Mouse (Mus musculus): ENCODE data around the gene Plpp3. TPM values are rescaled to one million over a fixed set of nuclear protein-coding genes. Genes with fewer than 3 reads are reported as not detected.

Plpp3 gene
- polyA plus RNA-seq, 1 experiment, result 23.3 TPM

GRCm38 (mm10) chr4:105255185-105255584 lies 98.0 kb downstream of the Plpp3 start:
- H3K4me1 ChIP-seq (replicated peaks; ENCODE audit: control insufficient read depth, insufficient read depth, low read length), result no peaks in the 10 kb centered on the region; the same call in 1 of the 2 replicates
- DNase-seq, result no peak
- TF ChIP-seq POLR2A (IDR thresholded peaks at IDR 0.05; ENCODE audit: control insufficient read depth, extremely low read depth, insufficient read depth, low read length, poor library complexity), result no peak
- TF ChIP-seq CTCF (IDR thresholded peaks at IDR 0.05; ENCODE audit: borderline replicate concordance, control insufficient read depth, extremely low read depth, insufficient read depth, low read length, poor library complexity), result no peak
- no peaks in the 10 kb centered on the region for H3K36me3 ChIP-seq (ENCODE audit: control insufficient read depth, insufficient read depth, low read length)
- 87% methylated on average over 3 of the region's 3 CpGs for WGBS
- H3K27me3 ChIP-seq (ENCODE audit: control insufficient read depth, insufficient read depth, low read length), result no peaks in the 10 kb centered on the region
- H3K4me3 ChIP-seq (ENCODE audit: control insufficient read depth, insufficient read depth, low read length), result no peak overlapping the region
- no peak overlapping the region for H3K27ac ChIP-seq (ENCODE audit: control insufficient read depth, insufficient read depth, low read length)

GRCm38 (mm10) chr4:105257667-105258560 lies 100.8 kb downstream of the Plpp3 start:
- Histone ChIP-seq H3K27ac (ENCODE audit: control insufficient read depth, insufficient read depth, low read length) (no peak overlapping the region), H3K4me3 (ENCODE audit: control insufficient read depth, insufficient read depth, low read length) (no peak overlapping the region), H3K36me3 (ENCODE audit: control insufficient read depth, insufficient read depth, low read length) (no peaks in the 10 kb centered on the region), H3K27me3 (ENCODE audit: control insufficient read depth, insufficient read depth, low read length) (no peaks in the 10 kb centered on the region), H3K4me1 (replicated peaks; ENCODE audit: control insufficient read depth, insufficient read depth, low read length) (no peaks in the 10 kb centered on the region; the same call in 1 of the 2 replicates)
- TF ChIP-seq POLR2A (IDR thresholded peaks at IDR 0.05; ENCODE audit: control insufficient read depth, extremely low read depth, insufficient read depth, low read length, poor library complexity), result no peak
- no peak for TF ChIP-seq CTCF (IDR thresholded peaks at IDR 0.05; ENCODE audit: borderline replicate concordance, control insufficient read depth, extremely low read depth, insufficient read depth, low read length, poor library complexity)
- no peak for DNase-seq
- WGBS, result 86% methylated on average over 11 of the region's 11 CpGs

GRCm38 (mm10) chr4:105260385-105260784 lies 103.2 kb downstream of the Plpp3 start:
- TF ChIP-seq POLR2A (IDR thresholded peaks at IDR 0.05; ENCODE audit: control insufficient read depth, extremely low read depth, insufficient read depth, low read length, poor library complexity), result no peak
- TF ChIP-seq CTCF (IDR thresholded peaks at IDR 0.05; ENCODE audit: borderline replicate concordance, control insufficient read depth, extremely low read depth, insufficient read depth, low read length, poor library complexity), result no peak
- WGBS, result 96% methylated on average over 2 of the region's 2 CpGs
- Histone ChIP-seq H3K27ac (ENCODE audit: control insufficient read depth, insufficient read depth, low read length) (no peak overlapping the region), H3K4me1 (replicated peaks; ENCODE audit: control insufficient read depth, insufficient read depth, low read length) (no peaks in the 10 kb centered on the region), H3K36me3 (ENCODE audit: control insufficient read depth, insufficient read depth, low read length) (no peaks in the 10 kb centered on the region), H3K27me3 (ENCODE audit: control insufficient read depth, insufficient read depth, low read length) (no peaks in the 10 kb centered on the region), H3K4me3 (ENCODE audit: control insufficient read depth, insufficient read depth, low read length) (no peak overlapping the region)
- no peak for DNase-seq

DNA sequence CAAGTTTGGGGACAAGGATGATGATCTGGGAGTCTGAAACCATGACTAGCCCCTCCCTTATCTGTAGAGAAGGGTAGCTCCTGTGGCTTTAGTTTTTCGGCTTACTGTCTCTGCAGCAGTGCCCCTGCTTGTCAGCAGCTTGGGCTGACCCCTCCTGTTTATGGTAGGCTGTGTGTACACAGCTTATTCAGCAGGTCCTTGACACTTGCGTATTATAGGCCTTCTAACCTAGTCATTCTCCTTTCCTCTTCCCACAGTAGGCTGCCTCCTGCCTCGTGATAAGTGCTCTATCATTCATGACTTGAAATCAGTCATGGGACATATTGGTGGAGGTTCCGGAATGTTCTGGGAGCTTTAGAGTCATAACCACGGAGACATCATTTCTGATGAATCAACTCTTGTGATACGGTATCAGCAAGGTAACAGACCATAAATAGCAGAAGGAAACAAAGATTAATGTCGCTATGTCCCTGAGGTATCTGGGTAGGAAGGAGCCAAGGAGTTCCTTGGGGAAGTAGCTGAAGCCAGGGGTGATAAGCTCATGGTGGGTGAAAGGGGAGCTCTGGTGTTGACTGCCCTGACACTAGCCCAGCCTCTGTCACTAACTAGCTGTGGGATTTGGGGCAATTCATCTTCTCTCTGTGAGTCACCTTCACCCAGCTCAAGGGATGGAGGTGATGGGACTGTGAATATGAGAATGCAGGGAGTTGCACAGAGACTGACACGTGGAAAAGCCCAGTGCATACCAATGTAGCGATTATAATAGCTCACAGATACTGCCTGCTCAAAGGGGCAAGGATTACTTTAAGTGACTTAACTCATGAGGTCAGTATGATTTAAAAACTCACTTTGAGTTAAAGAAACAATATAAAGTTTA lies 104.0 kb downstream of the Plpp3 start:
- Histone ChIP-seq H3K36me3 (ENCODE audit: control insufficient read depth, insufficient read depth, low read length) (no peaks in the 10 kb centered on the region), H3K27ac (ENCODE audit: control insufficient read depth, insufficient read depth, low read length) (no peak overlapping the region)
- DNase-seq, result no peak

GRCm38 (mm10) chr4:105262358-105262757 lies 105.2 kb downstream of the Plpp3 start:
- Histone ChIP-seq H3K4me1 (replicated peaks; ENCODE audit: control insufficient read depth, insufficient read depth, low read length) (no peaks in the 10 kb centered on the region), H3K36me3 (ENCODE audit: control insufficient read depth, insufficient read depth, low read length) (no peaks in the 10 kb centered on the region), H3K27ac (ENCODE audit: control insufficient read depth, insufficient read depth, low read length) (no peak overlapping the region), H3K27me3 (ENCODE audit: control insufficient read depth, insufficient read depth, low read length) (no peaks in the 10 kb centered on the region), H3K4me3 (ENCODE audit: control insufficient read depth, insufficient read depth, low read length) (no peak overlapping the region)
- no peak for DNase-seq
- 94% methylated on average over 12 of the region's 12 CpGs for WGBS
- TF ChIP-seq CTCF (IDR thresholded peaks at IDR 0.05; ENCODE audit: borderline replicate concordance, control insufficient read depth, extremely low read depth, insufficient read depth, low read length, poor library complexity) (no peak), POLR2A (IDR thresholded peaks at IDR 0.05; ENCODE audit: control insufficient read depth, extremely low read depth, insufficient read depth, low read length, poor library complexity) (no peak)

More for the DNA sequence above, 104.0 kb downstream of the Plpp3 start:
- Histone ChIP-seq H3K4me1 (replicated peaks; ENCODE audit: control insufficient read depth, insufficient read depth, low read length) (no peaks in the 10 kb centered on the region), H3K4me3 (ENCODE audit: control insufficient read depth, insufficient read depth, low read length) (no peak overlapping the region), H3K27me3 (ENCODE audit: control insufficient read depth, insufficient read depth, low read length) (no peaks in the 10 kb centered on the region)
- 91% methylated on average over 9 of the region's 9 CpGs for WGBS
- TF ChIP-seq POLR2A (IDR thresholded peaks at IDR 0.05; ENCODE audit: control insufficient read depth, extremely low read depth, insufficient read depth, low read length, poor library complexity) (no peak), CTCF (IDR thresholded peaks at IDR 0.05; ENCODE audit: borderline replicate concordance, control insufficient read depth, extremely low read depth, insufficient read depth, low read length, poor library complexity) (no peak)

DNA sequence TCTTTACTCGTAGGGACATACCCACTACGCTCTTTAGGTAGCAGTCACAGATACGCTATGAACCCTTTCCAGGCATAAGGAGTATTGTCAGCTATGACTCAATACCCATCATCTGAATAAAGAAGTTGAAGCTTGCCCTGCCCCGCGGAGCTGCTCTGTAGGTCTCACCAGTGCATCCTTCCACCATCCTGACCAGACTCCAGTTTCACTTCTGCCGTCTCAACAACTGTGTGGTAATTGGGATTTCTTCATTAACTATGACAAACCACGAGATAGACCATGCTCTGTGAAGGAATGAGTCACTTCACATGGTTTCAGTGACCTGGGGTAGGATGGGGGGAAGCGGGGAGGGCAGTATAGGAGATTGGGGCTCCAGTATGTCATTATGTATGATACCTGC lies 106.5 kb downstream of the Plpp3 start:
- no peak for DNase-seq
- no peak overlapping the region for H3K4me3 ChIP-seq (ENCODE audit: control insufficient read depth, insufficient read depth, low read length)
- no peak overlapping the region for H3K27ac ChIP-seq (ENCODE audit: control insufficient read depth, insufficient read depth, low read length)
- H3K4me1 ChIP-seq (replicated peaks; ENCODE audit: control insufficient read depth, insufficient read depth, low read length), result no peaks in the 10 kb centered on the region
- WGBS, result 54% methylated on average over 8 of the region's 8 CpGs
- H3K27me3 ChIP-seq (ENCODE audit: control insufficient read depth, insufficient read depth, low read length), result no peaks in the 10 kb centered on the region
- H3K36me3 ChIP-seq (ENCODE audit: control insufficient read depth, insufficient read depth, low read length), result no peaks in the 10 kb centered on the region
- TF ChIP-seq CTCF (IDR thresholded peaks at IDR 0.05; ENCODE audit: borderline replicate concordance, control insufficient read depth, extremely low read depth, insufficient read depth, low read length, poor library complexity) (no peak), POLR2A (IDR thresholded peaks at IDR 0.05; ENCODE audit: control insufficient read depth, extremely low read depth, insufficient read depth, low read length, poor library complexity) (no peak)

Measured in thymus, adult 2 months (tissue).